Mouse (Mus musculus) ovary, postnatal 10 days (tissue): ENCODE results near the gene Lmna.

Experiments used
- DNase-seq: peaks from one replicate; pipeline ENCODE4 v3.0.0; 2022; ENCODE audit warnings: low spot score

Gene Lmna

GRCm38 (mm10) chr3:88509692-88510420, at the start of gene Lmna:
Lmna (minus strand) TSS chr3:88509956.
- DNase-seq: peak; percentile 78

GRCm38 (mm10) chr3:88556616-88557015, 46.9 kb upstream of the Lmna start:
- no peak for DNase-seq

GRCm38 (mm10) chr3:88555731-88556130, 46.0 kb upstream of the Lmna start:
- no peak for DNase-seq

- no peak for DNase-seq
Measured at GRCm38 (mm10) chr3:88555069-88555605, 45.4 kb upstream of the Lmna start.

- no peak for DNase-seq
Measured at GRCm38 (mm10) chr3:88553880-88554586, 44.3 kb upstream of the Lmna start.

- DNase-seq: peak; percentile 94
Measured at GRCm38 (mm10) chr3:88553525-88553879, 43.7 kb upstream of the Lmna start, which contains the start of gene Ubqln4. Ubqln4 (plus strand) TSS chr3:88553758.

- peak; percentile 87 for DNase-seq
Measured at GRCm38 (mm10) chr3:88552676-88553524, 43.1 kb upstream of the Lmna start, which contains the start of gene Lamtor2. Lamtor2 (minus strand) TSS chr3:88553074.

- no peak for DNase-seq
Measured at GRCm38 (mm10) chr3:88552082-88552645, 42.4 kb upstream of the Lmna start.

- no peak for DNase-seq
Measured at GRCm38 (mm10) chr3:88551586-88551985, 41.8 kb upstream of the Lmna start.

GRCm38 (mm10) chr3:88548180-88548917, 38.6 kb upstream of the Lmna start, which contains the start of gene Rab25:
Rab25 (minus strand) TSS chr3:88548300.
- no peak for DNase-seq

- no peak for DNase-seq
Measured at GRCm38 (mm10) chr3:88546674-88547418, 37.1 kb upstream of the Lmna start.

- DNase-seq: no peak
Measured at GRCm38 (mm10) chr3:88544955-88545591, 35.3 kb upstream of the Lmna start.

- DNase-seq: no peak
Measured at GRCm38 (mm10) chr3:88544514-88544913, 34.8 kb upstream of the Lmna start.

- DNase-seq: no peak
Measured at GRCm38 (mm10) chr3:88543651-88544410, 34.1 kb upstream of the Lmna start.

- no peak for DNase-seq
Measured at GRCm38 (mm10) chr3:88543174-88543573, 33.4 kb upstream of the Lmna start.

GRCm38 (mm10) chr3:88542486-88542885, 32.7 kb upstream of the Lmna start:
- DNase-seq: no peak

- DNase-seq: no peak
Measured at GRCm38 (mm10) chr3:88541622-88542401, 32.1 kb upstream of the Lmna start.

GRCm38 (mm10) chr3:88540085-88540484, 30.3 kb upstream of the Lmna start:
- DNase-seq: no peak
